Mouse (Mus musculus) midbrain, embryonic 10.5 days (tissue): Measurements from ENCODE around the gene Syk. TPM values are rescaled to one million over a fixed set of nuclear protein-coding genes. Genes with fewer than 3 reads are reported as not detected.
A peak's percentile ranks its signal among the peaks of the same experiment; 100 is the strongest.

Experiments
- DNase-seq: peaks from one replicate; pipeline ENCODE4 v3.0.0-alpha.2; 2017; ENCODE audit warnings: low spot score
- H3K27ac ChIP-seq: fragments of 300-500 bp; sonication (generic); replicated peaks from 2 replicates; pipeline ENCODE4 v1.5.1; 2016; ENCODE audit warnings: mild to moderate bottlenecking
- H3K27me3 ChIP-seq: fragments of 300-500 bp; sonication (generic); 2 replicates; pipeline ENCODE4 v1.6.1; 2016; ENCODE audit warnings: low read depth, mild to moderate bottlenecking; ENCODE audit not compliant: poor library complexity, severe bottlenecking
- H3K36me3 ChIP-seq: fragments of 300-500 bp; sonication (generic); 2 replicates; pipeline ENCODE4 v1.6.1; 2016; ENCODE audit warnings: mild to moderate bottlenecking, moderate library complexity
- H3K4me1 ChIP-seq: fragments of 300-500 bp; sonication (generic); 2 replicates; pipeline ENCODE4 v1.6.1; 2016
- H3K4me3 ChIP-seq: fragments of 300-500 bp; sonication (generic); 2 replicates; pipeline ENCODE4 v1.5.1; 2016; ENCODE audit warnings: mild to moderate bottlenecking, moderate library complexity
- H3K9me3 ChIP-seq: fragments of 300-500 bp; sonication (generic); replicated peaks from 2 replicates; pipeline ENCODE4 v1.6.1; 2016; ENCODE audit warnings: mild to moderate bottlenecking
- WGBS: fragments of 180-500 bp; shearing (Covaris S2); methylation state at CpG from one replicate; pipeline ENCODE4 v1.1.7; 2016; 5-methylcytosine and 5-hydroxymethylcytosine counted together
- polyA plus RNA-seq: library from polyadenylated mRNA; unstranded; fragments of >200 nt; fragmentation: Nextera tagmentation; extraction: Ambion mirVana; gene quantifications from 2 replicates; pipeline ENCODE4 v1.2.1, GENCODE M21; 2016

Gene Syk
- polyA plus RNA-seq, 1 experiment from 2014 or later = 2.3 TPM

DNA sequence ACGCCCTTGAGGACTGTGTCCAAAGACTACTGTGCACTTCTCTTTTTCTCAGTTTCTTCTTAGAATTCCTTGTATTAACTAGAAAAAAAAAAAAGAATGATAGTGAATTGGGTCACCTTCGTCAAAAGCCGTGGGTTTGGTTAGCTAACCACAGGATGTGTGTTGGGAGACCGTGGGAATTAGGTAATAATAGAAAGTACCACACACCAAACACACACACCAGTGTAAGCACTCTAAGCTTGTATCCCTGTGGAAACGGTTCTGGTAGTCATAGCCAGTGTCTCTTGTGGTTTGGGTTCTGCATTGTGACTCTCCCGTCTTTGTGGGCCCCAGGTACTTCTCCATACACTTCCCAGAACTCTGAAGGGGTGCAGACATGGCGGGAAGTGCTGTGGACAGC, 27.5 kb downstream of the Syk start:
- 88% methylated on average over 7 of the region's 7 CpGs for WGBS
- Histone ChIP-seq H3K4me1 (no peaks in the 10 kb centered on the region), H3K36me3 (no peaks in the 10 kb centered on the region), H3K27me3 (no peaks in the 10 kb centered on the region), H3K9me3 (no peaks in the 10 kb centered on the region), H3K27ac (no peak overlapping the region), H3K4me3 (no peak overlapping the region)
- no peak for DNase-seq

DNA sequence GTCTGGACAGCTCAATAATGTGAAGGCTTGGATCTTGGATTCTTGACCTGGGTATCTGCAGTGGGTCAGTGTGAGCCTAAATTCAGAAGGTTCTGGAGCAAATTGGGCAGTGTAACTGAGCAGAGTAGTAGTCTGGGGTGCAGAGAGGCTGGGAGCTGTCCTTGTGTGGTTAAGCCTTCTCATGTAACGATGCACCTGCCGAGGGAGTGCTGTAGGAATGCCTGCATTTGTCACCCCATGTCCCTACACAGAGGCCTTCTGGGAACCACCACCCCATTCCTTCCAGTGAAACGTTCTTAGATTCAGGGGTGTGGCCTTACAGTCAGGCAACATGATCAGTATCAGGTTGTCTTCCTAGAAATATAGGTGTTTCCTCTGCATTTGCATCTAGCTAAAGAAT, 30.3 kb downstream of the Syk start:
- no peak overlapping the region for H3K4me3 ChIP-seq
- WGBS = 86% methylated on average over 3 of the region's 3 CpGs
- no peak overlapping the region for H3K27ac ChIP-seq
- H3K27me3 ChIP-seq = no peaks in the 10 kb centered on the region
- H3K36me3 ChIP-seq = no peaks in the 10 kb centered on the region
- 0 out of 2 replicates have a peak, but pooled peaks cover 5% of the 10 kb centered on the region for H3K4me1 ChIP-seq
- no peak for DNase-seq
- H3K9me3 ChIP-seq = no peaks in the 10 kb centered on the region

DNA sequence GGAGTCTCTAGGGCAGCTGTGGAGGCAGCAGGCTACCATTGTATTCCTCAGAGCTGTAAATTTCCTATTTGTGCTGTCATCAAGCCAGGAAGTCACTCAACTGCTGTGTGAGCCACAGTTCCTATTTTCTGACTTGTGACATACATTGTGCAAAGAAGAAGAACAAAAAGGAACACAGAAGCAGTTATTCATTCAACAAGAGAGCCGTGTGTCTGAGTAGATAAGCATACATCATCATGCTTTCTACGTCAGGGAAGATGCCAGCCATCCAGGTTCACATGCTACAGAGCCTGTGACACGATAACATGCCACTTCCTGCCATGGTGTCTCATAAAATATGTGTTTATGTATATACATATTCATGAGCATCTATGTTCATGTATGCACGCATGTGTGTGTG, 32.1 kb downstream of the Syk start:
- no peaks in the 10 kb centered on the region for H3K36me3 ChIP-seq
- H3K27ac ChIP-seq = no peak overlapping the region
- no peak overlapping the region for H3K4me3 ChIP-seq
- no peaks in the 10 kb centered on the region for H3K27me3 ChIP-seq
- 95% methylated on average over 4 of the region's 4 CpGs for WGBS
- H3K9me3 ChIP-seq = no peaks in the 10 kb centered on the region
- 0 out of 2 replicates have a peak, but pooled peaks cover 7% of the 10 kb centered on the region for H3K4me1 ChIP-seq
- no peak for DNase-seq

DNA sequence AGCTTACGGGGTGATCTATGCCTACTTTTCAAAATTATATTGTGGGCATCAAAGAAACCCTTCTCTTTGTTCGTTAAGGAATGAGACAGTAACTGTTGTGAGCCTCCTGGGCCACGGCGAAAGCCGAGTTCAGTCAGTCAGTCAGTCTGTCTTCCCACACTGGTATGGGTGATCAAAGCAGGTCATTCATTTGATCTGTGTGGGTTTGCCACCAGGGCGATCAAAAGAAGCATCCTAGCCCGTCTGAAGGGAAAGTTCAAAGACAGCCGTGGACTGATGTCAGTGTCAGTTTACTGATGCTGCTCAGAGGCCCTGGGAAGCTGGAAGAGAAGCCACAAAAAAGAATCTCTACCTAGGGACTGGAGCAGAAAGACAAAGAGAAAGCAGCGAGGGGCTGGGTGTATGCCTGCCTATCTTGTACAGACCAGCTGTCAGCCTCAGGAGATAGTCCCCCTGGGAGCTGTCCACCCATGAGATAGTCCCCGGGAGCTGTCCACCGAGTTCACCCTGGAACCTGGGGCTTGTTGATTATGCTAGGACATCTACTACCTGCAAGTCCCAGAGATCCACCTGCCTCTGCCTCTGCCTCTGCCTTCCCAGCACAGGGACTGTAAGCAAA, 34.2 kb downstream of the Syk start:
- H3K27me3 ChIP-seq = no peaks in the 10 kb centered on the region
- 0 out of 2 replicates have a peak overlapping the region, but pooled peaks have one; percentile 1 for H3K27ac ChIP-seq
- H3K36me3 ChIP-seq = no peaks in the 10 kb centered on the region
- H3K9me3 ChIP-seq = no peaks in the 10 kb centered on the region
- no peak for DNase-seq
- WGBS = 70% methylated on average over 11 of the region's 11 CpGs
- 0 out of 2 replicates have a peak, but pooled peaks cover 7% of the 10 kb centered on the region for H3K4me1 ChIP-seq
- no peak overlapping the region for H3K4me3 ChIP-seq

DNA sequence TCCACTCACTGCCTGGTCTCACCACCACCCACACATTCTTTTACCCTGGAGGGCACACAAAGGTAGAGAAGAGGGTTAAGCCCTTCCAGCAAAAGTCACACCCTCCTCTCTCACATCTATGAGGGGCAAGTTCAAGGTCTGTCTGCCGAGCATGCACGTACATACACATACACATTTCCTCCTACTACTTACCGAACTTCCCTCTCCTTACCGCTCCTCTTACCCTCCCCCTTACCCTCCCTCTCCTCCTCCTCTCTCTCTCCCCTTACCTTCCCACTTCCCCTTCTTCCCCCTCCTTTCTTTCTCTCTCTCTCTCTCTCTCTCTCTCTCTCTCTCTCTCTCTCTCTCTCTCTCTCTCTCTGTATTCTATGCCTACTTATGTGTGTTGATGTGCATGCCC, 35.6 kb downstream of the Syk start:
- no peak for DNase-seq
- Histone ChIP-seq H3K9me3 (no peaks in the 10 kb centered on the region), H3K4me3 (no peak overlapping the region), H3K36me3 (no peaks in the 10 kb centered on the region), H3K27ac (no peak overlapping the region), H3K4me1 (0 out of 2 replicates have a peak, but pooled peaks cover 7% of the 10 kb centered on the region), H3K27me3 (no peaks in the 10 kb centered on the region)
- 92% methylated on average over 4 of the region's 4 CpGs for WGBS

DNA sequence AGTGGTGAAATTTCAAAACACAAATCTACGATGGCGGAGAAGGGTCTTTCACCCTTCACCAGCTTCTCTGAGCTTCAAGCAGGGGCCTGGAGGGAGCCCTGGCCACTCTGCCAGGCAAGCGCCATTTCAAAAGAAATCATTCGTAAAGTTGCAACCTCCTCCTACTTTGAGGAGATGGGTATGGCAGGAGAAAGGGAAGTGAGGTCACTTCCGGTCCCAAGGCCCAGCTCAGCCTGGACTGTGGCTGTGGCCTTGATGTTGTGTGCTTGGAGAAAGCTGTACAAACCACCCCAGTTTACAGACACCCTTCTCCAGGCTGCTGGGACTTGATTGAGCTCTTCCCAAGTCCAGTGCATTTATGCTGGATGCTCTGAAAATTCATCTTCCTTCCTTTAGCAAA, 36.5 kb downstream of the Syk start:
- no peak overlapping the region for H3K27ac ChIP-seq
- H3K27me3 ChIP-seq = no peaks in the 10 kb centered on the region
- H3K36me3 ChIP-seq = no peaks in the 10 kb centered on the region
- WGBS = 90% methylated on average over 5 of the region's 5 CpGs
- no peak for DNase-seq
- 0 out of 2 replicates have a peak, but pooled peaks cover 7% of the 10 kb centered on the region for H3K4me1 ChIP-seq
- H3K4me3 ChIP-seq = no peak overlapping the region
- no peaks in the 10 kb centered on the region for H3K9me3 ChIP-seq

DNA sequence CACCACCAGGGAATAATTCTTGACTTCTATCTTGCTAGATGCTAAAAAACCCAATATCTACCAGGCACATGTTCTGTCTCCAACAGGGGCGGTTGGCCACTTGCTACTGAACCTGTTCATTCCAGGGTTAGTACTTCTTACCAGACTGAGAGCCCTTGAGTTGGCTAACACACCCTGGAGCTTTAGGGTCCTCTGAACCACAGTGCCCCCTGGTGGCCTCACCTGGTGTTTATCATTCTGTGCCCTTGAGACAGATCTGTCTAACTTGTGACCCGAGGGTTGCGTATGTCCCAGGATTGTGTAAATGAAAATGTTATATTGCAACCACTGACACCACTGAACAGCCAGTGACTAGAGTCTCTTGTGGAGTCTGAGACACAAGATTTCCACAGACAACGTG, 41.1 kb downstream of the Syk start:
- H3K36me3 ChIP-seq = no peaks in the 10 kb centered on the region
- no peaks in the 10 kb centered on the region for H3K27me3 ChIP-seq
- no peak overlapping the region for H3K27ac ChIP-seq
- DNase-seq = peak; percentile 59
- no peaks in the 10 kb centered on the region for H3K4me1 ChIP-seq
- 69% methylated on average over 4 of the region's 4 CpGs for WGBS
- H3K9me3 ChIP-seq = no peaks in the 10 kb centered on the region
- H3K4me3 ChIP-seq = no peak overlapping the region

DNA sequence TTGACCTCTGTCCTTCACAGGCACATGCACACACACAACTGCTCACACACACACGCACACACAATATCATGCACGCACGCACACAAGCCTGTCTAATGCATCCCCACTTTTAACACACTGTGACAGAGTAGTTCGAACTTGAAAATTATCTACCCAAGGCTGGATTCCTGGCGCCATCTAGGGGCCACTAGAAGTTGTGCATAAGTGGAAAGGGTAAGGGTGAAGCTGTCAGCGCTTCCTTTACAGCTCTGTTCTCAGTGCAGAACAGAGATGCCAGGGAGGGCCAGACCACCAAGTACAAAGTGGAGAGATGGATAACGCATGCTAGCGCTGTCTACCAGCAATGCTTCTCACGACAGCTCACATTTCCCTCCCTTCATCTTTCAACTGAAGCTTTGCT, 45.6 kb downstream of the Syk start:
- WGBS = 46% methylated on average over 9 of the region's 9 CpGs
- DNase-seq = peak; percentile 49
- Histone ChIP-seq H3K36me3 (no peaks in the 10 kb centered on the region), H3K4me1 (no peaks in the 10 kb centered on the region), H3K9me3 (no peaks in the 10 kb centered on the region), H3K27me3 (no peaks in the 10 kb centered on the region), H3K4me3 (no peak overlapping the region), H3K27ac (no peak overlapping the region)

DNA sequence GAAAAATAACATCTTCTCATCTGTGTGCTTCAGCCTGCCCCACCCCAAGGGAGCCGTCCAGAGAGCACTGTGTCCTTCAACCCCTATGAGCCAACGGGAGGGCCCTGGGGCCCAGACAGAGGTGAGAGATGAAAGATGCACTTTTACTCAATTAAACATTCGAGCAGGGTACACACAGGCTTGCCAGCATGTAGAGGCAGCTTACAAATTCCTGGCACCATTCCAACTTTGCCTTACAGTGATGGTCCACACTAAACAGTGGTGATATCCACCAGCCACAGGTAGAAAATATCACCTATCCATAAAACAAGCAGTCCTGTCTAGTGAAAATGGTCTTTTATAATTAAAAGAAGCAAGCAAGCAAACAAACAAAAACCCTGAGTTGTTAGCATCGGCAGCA, 48.7 kb downstream of the Syk start:
- H3K4me1 ChIP-seq = no peaks in the 10 kb centered on the region
- no peaks in the 10 kb centered on the region for H3K27me3 ChIP-seq
- no peaks in the 10 kb centered on the region for H3K9me3 ChIP-seq
- H3K36me3 ChIP-seq = no peaks in the 10 kb centered on the region
- H3K27ac ChIP-seq = no peak overlapping the region
- WGBS = 75% methylated on average over 4 of the region's 4 CpGs
- no peak overlapping the region for H3K4me3 ChIP-seq
- no peak for DNase-seq

DNA sequence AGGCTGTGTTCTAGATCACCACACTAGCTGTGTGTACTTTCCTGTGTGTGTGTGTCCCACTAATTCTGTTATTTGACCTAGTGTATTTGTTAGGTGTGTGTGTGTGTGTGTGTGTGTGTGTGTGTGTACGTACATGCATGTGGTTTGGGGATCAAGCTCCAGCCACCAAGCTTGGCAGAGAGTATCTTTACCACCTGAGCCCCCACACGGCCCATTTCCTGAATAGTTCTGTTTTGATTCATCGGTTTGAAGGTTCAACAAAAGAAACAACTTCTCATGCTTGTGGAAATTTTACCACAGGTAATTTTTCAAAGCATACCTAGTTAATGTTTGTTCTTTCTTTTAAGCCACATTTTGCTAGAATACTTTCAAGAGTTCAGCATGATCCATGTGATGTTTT, 52.5 kb downstream of the Syk start:
- WGBS = 87% methylated on average over 3 of the region's 3 CpGs
- H3K4me3 ChIP-seq = no peak overlapping the region

DNA sequence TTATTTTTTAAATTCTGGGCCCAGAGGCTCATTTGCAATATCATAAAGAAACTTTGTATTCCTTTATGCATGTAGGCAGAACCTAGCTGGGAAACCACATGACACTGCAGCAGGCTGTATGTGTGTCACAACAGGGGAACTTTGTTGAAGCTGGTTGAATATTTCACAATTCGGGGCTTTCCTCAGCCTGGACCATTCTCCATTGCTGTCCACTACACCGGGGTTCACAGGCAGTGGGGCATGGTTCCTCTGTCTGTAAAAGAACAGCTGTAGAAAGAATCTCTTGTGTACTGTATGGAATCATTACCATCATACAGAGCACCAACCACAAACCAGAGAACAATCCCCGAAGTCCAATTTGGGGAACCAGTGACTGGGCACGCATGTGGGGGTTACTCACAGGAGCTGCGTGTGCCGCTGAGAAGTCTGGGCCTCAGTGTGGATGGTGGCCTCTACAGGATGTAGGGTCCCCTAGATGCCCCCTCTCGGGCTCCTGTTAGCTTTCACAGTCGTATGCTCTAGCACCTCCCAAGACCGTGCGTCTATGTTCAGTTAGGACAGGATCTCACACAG, 53.3 kb downstream of the Syk start:
- H3K27ac ChIP-seq = no peak overlapping the region
- H3K4me1 ChIP-seq = no peaks in the 10 kb centered on the region
- H3K27me3 ChIP-seq = no peaks in the 10 kb centered on the region
- H3K4me3 ChIP-seq = no peak overlapping the region
- H3K36me3 ChIP-seq = no peaks in the 10 kb centered on the region
- no peak for DNase-seq
- no peaks in the 10 kb centered on the region for H3K9me3 ChIP-seq
- WGBS = 87% methylated on average over 10 of the region's 10 CpGs

More for the DNA sequence above, 52.5 kb downstream of the Syk start:
- no peak for DNase-seq
- Histone ChIP-seq H3K9me3 (no peaks in the 10 kb centered on the region), H3K27me3 (no peaks in the 10 kb centered on the region), H3K36me3 (no peaks in the 10 kb centered on the region), H3K4me1 (no peaks in the 10 kb centered on the region), H3K27ac (no peak overlapping the region)

DNA sequence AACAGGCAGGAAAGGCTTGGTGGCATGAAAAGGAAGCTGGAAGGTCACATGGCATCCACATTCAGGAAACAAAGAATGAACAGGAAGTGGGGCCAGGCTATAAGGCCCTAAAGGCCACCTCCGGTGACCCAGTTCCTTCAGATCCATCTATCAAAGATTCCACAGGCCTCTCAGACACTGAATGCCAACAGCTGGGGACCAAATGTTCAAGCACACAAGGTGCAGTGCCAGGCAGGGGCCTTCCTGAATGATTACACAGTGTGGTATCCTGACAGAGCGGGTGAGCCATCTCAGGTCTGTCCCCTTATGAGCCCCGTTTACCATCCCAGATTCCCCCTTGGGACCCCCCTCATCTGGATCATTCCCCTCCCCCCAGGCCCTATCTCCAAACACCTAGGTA, 63.6 kb downstream of the Syk start:
- no peaks in the 10 kb centered on the region for H3K36me3 ChIP-seq
- H3K27ac ChIP-seq = no peak overlapping the region
- 0 out of 2 replicates have a peak, but pooled peaks cover 3% of the 10 kb centered on the region for H3K9me3 ChIP-seq
- no peak for DNase-seq
- 89% methylated on average over 3 of the region's 3 CpGs for WGBS
- no peak overlapping the region for H3K4me3 ChIP-seq
- peaks cover 16% of the 10 kb centered on the region; the same call in 1 of the 2 replicates for H3K4me1 ChIP-seq
- no peaks in the 10 kb centered on the region for H3K27me3 ChIP-seq

DNA sequence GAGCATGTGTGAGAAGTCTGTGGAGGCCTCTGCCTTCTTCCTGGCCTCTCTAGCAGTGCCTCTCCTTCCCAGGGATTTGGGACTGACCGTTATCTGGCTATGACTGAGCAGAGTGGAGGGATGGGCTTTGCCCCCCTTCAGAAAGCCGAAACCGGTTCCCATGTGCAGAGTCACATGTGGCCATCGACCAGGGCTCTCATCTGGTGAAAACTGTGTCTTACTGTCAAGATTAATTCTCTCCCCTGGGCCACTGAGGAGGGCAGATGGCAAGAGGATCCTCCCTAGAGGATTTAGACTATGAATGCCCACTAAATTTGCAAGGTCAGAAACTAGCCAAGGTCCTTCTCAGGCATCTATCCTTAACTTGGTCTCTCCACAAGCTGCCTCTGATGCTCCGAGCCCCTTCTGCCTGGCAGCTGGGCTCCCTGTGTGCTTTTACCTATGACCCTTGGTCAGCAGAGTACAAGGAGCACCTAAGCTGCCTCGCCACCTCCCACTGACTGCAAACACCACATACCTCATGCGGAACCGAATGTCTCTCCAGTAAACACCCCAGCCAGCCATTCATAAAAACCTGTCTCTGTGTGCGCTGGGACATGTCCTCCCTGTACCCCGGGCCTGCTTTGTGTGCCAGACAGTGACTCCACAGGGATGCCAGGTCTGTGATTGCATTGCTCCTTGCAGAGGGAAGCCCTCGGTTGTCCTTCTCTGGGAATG, 65.2 kb downstream of the Syk start:
- no peak overlapping the region for H3K27ac ChIP-seq
- WGBS = 67% methylated on average over 11 of the region's 11 CpGs
- no peaks in the 10 kb centered on the region for H3K36me3 ChIP-seq
- H3K9me3 ChIP-seq = 0 out of 2 replicates have a peak, but pooled peaks cover 3% of the 10 kb centered on the region
- H3K27me3 ChIP-seq = no peaks in the 10 kb centered on the region
- peaks cover 16% of the 10 kb centered on the region; the same call in 1 of the 2 replicates for H3K4me1 ChIP-seq
- no peak overlapping the region for H3K4me3 ChIP-seq
- DNase-seq = no peak
